Mouse (Mus musculus): ENCODE measurements around the gene Eps15.

DNA sequence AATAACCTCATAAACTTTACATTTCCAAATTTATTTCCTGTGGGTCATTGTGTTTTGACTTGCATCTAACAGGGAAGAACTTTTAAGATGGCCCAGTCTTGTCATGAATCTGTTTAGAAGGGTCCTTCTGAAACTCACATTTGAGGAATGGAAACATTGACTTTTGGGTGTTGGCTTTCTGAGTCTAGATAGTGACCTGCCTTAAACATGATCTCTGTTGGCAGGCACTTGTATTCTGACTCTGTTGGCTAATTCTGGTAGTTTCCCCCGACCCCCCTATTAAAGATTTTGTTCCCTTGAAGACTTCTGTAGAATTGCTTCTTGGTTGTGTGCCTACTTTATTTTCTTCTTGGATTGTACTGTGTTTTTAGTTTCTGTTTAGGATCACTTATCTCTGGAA is 1.9 kb downstream of the Eps15 start:
- TF ChIP-seq CTCF (IDR thresholded peaks at IDR 0.05; ENCODE audit: low read depth, low read length) (no peak), POLR2A (IDR thresholded peaks at IDR 0.05; ENCODE audit: extremely low read depth, insufficient read depth, low read length) (no peak)
